Mouse (Mus musculus): ENCODE measurements around the gene Hist2h3b.
"Not testable (repeated sequence)": the region's sequence is repeated elsewhere in the genome, so short reads cannot be mapped to it uniquely, and the experiment has no call there.

Hist2h3b gene

GRCm38 (mm10) chr3:96238954-96239793, 29.3 kb upstream of the Hist2h3b start, which contains the start of gene Hist2h3c2:
Gene Hist2h3c2 (minus strand): TSS chr3:96239127.
- not testable (repeated sequence) for DNase-seq (ENCODE audit: low spot score)

- DNase-seq (ENCODE audit: low spot score) = peak; percentile 89
These were observed 28.3 kb upstream of the Hist2h3b start, which contains the start of gene Hist2h2aa2 for GRCm38 (mm10) chr3:96239949-96240798. Gene Hist2h2aa2 (minus strand): TSS chr3:96240276.

- DNase-seq (ENCODE audit: low spot score) = no peak
These were observed 27.7 kb upstream of the Hist2h3b start for GRCm38 (mm10) chr3:96240799-96241197.

GRCm38 (mm10) chr3:96243921-96244572, 24.4 kb upstream of the Hist2h3b start:
- no peak for DNase-seq (ENCODE audit: low spot score)

GRCm38 (mm10) chr3:96245003-96245886, 23.2 kb upstream of the Hist2h3b start, which contains the start of gene Hist2h2aa1:
Gene Hist2h2aa1 (plus strand): TSS chr3:96245497.
- peak; percentile 84 for DNase-seq (ENCODE audit: low spot score)

GRCm38 (mm10) chr3:96246018-96246417, 22.4 kb upstream of the Hist2h3b start:
- DNase-seq (ENCODE audit: low spot score) = not testable (repeated sequence)

GRCm38 (mm10) chr3:96246427-96246856, 22.0 kb upstream of the Hist2h3b start, which contains the start of gene Hist2h3c1:
Gene Hist2h3c1 (plus strand): TSS chr3:96246685.
- DNase-seq (ENCODE audit: low spot score) = not testable (repeated sequence)

- no peak for DNase-seq (ENCODE audit: low spot score)
These were observed 20.9 kb upstream of the Hist2h3b start for GRCm38 (mm10) chr3:96247356-96248140.

- no peak for DNase-seq (ENCODE audit: low spot score)
These were observed 20.1 kb upstream of the Hist2h3b start for GRCm38 (mm10) chr3:96248141-96249033.

- no peak for DNase-seq (ENCODE audit: low spot score)
These were observed 19.5 kb upstream of the Hist2h3b start for GRCm38 (mm10) chr3:96249034-96249345.

GRCm38 (mm10) chr3:96250890-96251289, 17.6 kb upstream of the Hist2h3b start:
- DNase-seq (ENCODE audit: low spot score) = no peak

- no peak for DNase-seq (ENCODE audit: low spot score)
These were observed 16.7 kb upstream of the Hist2h3b start for GRCm38 (mm10) chr3:96251787-96252186.

- DNase-seq (ENCODE audit: low spot score) = no peak
These were observed 13.6 kb upstream of the Hist2h3b start for GRCm38 (mm10) chr3:96254683-96255355.

GRCm38 (mm10) chr3:96255926-96256593, 12.4 kb upstream of the Hist2h3b start:
- no peak for DNase-seq (ENCODE audit: low spot score)

- no peak for DNase-seq (ENCODE audit: low spot score)
These were observed 11.3 kb upstream of the Hist2h3b start for GRCm38 (mm10) chr3:96257190-96257589.

GRCm38 (mm10) chr3:96260220-96260619, 8.2 kb upstream of the Hist2h3b start:
- no peak for DNase-seq (ENCODE audit: low spot score)

- DNase-seq (ENCODE audit: low spot score) = no peak
These were observed 6.8 kb upstream of the Hist2h3b start for GRCm38 (mm10) chr3:96261623-96262022.
